8 mouse cellular contexts compared by ENCODE assay signal in the genomic region with DNA sequence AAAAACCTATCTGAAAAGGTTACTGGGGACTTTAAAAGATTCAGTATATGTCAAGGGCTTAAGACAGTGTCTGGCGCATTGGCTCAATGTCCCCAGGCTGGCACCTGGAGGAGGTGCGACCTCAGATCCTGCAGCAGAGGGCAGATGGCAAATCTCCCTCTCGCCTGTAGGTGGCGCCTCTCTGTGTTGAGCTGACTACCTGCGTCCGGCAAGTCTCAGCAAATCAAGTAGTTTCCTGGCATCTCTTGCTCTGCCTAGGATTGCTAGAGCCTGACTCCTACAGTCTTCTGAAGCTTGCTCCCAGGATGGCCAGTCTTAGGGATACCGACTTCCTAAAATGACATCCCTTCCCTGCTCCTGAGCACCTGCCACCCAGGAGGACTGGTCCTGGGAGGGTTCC. TPM values are rescaled to one million over a fixed set of nuclear protein-coding genes. Genes with fewer than 3 reads are reported as not detected.
A peak's percentile ranks its signal among the peaks of the same experiment; 100 is the strongest.
DNase-seq lines count a peak whose midpoint lies in the region; TF ChIP-seq lines count a peak whose summit lies in the region.

No protein-coding gene starts in this region.

- no peaks in the 10 kb centered on the region for H3K4me1 ChIP-seq in kidney, adult 2 months (ENCODE audit: control insufficient read depth, insufficient read depth, low read length)

- DNase-seq in layer of hippocampus, adult 11-12 months (ENCODE audit: low spot score), result peak; percentile 30
- DNase-seq in layer of hippocampus, postnatal 14 days (ENCODE audit: low spot score in 2 of 2), result no peak
- DNase-seq in adrenal gland, adult 18-20 months (ENCODE audit: low spot score in 2 of 2), result peak; percentile 59 to 66
- peak; percentile 78 for DNase-seq in embryo, embryonic 11 days
- peak; percentile 78 for DNase-seq in kidney, adult 2 months
- peak; percentile 45 to 57 for DNase-seq in lung, adult 18-20 months
- DNase-seq in retina, postnatal 1 day, result peak; percentile 70
- DNase-seq in urinary bladder, postnatal 10 days (ENCODE audit: low spot score), result peak; percentile 23

- H3K36me3 ChIP-seq in kidney, adult 2 months (ENCODE audit: control insufficient read depth, insufficient read depth, low read length), result no peaks in the 10 kb centered on the region

- no peak overlapping the region for H3K4me3 ChIP-seq in kidney, adult 2 months (ENCODE audit: insufficient read depth, low read depth, low read length)

- H3K27me3 ChIP-seq in kidney, adult 2 months (replicated peaks; ENCODE audit: control insufficient read depth, insufficient read depth, low read length), result no peaks in the 10 kb centered on the region

- no peak for TF ChIP-seq POLR2A in kidney, adult 2 months (IDR thresholded peaks at IDR 0.05; ENCODE audit: low read depth, low read length)

- H3K27ac ChIP-seq in kidney, adult 2 months (ENCODE audit: insufficient read depth, low read depth, low read length), result no peak overlapping the region

- 5% methylated on average over 7 of the region's 7 CpGs for WGBS in kidney, adult 2 months

- peak; percentile 91 for TF ChIP-seq CTCF in kidney, adult 2 months (conservative IDR thresholded peaks at IDR 0.05; ENCODE audit: insufficient read depth, insufficient read length, low read depth, low read length)

RNA-seq across cellular contexts. Expression of a gene that starts 25.6 kb away (rescaled TPM):
- total RNA-seq in layer of hippocampus, postnatal 14 days (2021), result 1 to 10 TPM in 1 of 2 experiments, under 1 TPM in 1; 0.78 to 1.5 TPM
- total RNA-seq in adrenal gland, adult 18-20 months (2021), result 1 to 10 TPM; 7.6 to 8.8 TPM
- polyA plus RNA-seq in kidney, adult 2 months (2012; rRNA removed), result 1.0 and 3.3 TPM in 2 replicates

Comparison
In these comparisons a context has a peak if more than half of its experiments do, and no peak if none do; other contexts are left out.
1. DNase-seq: peak in layer of hippocampus, adult 11-12 months (single experiment), adrenal gland, adult 18-20 months (2 of 2), embryo, embryonic 11 days (single experiment), kidney, adult 2 months (single experiment), lung, adult 18-20 months (2 of 2), retina, postnatal 1 day (single experiment) and urinary bladder, postnatal 10 days (single experiment); none in layer of hippocampus, postnatal 14 days (0 of 2).